Mouse (Mus musculus): ENCODE results near the gene Ttc9.

The Ttc9 gene

DNA sequence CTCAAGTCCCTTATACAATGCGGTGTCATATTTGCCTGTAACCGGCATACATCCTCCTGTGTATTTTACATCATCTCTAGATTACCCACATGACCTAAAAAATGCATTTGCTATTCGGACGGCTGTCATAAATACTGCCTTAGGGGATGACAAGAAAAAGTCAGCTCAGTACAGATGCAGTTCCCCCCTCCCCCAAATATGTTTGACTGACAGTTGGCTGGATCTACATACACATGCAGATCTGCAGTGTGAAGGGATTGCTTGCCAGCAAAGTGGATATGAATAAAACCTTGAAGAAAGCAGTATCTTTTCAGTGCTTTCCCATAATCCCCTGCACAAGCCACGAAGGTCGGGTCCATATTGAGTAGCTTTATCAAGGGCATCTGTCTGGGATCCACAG, 15.8 kb downstream of the Ttc9 start:
- in situ Hi-C loops (cut with MboI; ENCODE audit: low pct_unique_long_range_greater_than_20kb in 1 of 2, low sequenced_read_pairs in 2 of 2, unreplicated experiment in 1 of 2) = no loop called here

DNA sequence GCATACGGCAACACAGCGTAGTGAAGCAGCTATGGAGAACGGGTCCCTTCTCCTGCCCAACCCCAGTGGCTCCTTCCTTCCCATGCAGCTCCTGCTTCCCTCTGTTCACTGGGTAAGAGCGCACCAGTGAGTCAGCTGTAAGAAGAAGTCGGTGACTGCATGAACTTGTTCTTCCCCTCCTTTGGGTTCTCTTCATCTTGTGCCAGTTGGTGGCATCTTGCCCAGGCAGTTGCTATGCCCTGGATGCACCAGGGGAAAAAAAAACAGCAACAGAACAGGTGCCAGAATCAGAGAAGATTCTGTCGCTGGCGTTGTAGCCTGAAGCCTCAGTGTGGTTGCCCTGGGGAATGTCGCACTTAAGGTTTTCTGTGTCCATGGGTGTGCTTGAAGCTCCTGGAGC, 22.3 kb downstream of the Ttc9 start:
- in situ Hi-C loops (cut with MboI; ENCODE audit: low pct_unique_long_range_greater_than_20kb in 1 of 2, low sequenced_read_pairs in 2 of 2, unreplicated experiment in 1 of 2) = no loop called here

GRCm38 (mm10) chr12:81657321-81657720, 26.3 kb downstream of the Ttc9 start:
- in situ Hi-C loops (cut with MboI; ENCODE audit: low pct_unique_long_range_greater_than_20kb in 1 of 2, low sequenced_read_pairs in 2 of 2, unreplicated experiment in 1 of 2) = no loop called here

- in situ Hi-C loops (cut with MboI; ENCODE audit: low pct_unique_long_range_greater_than_20kb in 1 of 2, low sequenced_read_pairs in 2 of 2, unreplicated experiment in 1 of 2) = no loop called here
Observed at GRCm38 (mm10) chr12:81658086-81658485, 27.0 kb downstream of the Ttc9 start.

- in situ Hi-C loops (cut with MboI; ENCODE audit: low pct_unique_long_range_greater_than_20kb in 1 of 2, low sequenced_read_pairs in 2 of 2, unreplicated experiment in 1 of 2) = no loop called here
Observed at GRCm38 (mm10) chr12:81662076-81662475, 31.0 kb downstream of the Ttc9 start.

DNA sequence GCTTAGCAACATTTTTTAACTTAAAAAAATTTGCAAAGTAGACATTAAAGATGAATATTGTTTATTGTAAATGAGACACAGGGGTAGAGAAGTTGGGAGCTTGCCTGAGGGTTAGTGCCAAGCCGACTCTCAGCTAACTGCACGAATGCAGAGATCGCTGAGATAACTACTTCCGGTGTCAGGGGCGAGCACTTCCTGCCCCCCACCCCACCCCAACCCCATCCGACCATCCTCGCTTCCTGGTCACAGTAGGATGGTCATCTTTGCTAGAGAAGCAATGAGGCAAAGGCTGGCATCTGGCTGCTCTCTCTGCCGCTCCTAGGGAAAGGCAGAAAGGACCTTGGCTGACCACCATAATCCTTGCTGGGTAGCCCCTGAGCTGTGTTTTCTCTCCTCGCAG, 32.1 kb downstream of the Ttc9 start:
- in situ Hi-C loops (cut with MboI; ENCODE audit: low pct_unique_long_range_greater_than_20kb in 1 of 2, low sequenced_read_pairs in 2 of 2, unreplicated experiment in 1 of 2) = no loop called here

GRCm38 (mm10) chr12:81663906-81664305, 32.9 kb downstream of the Ttc9 start:
- in situ Hi-C loops (cut with MboI; ENCODE audit: low pct_unique_long_range_greater_than_20kb in 1 of 2, low sequenced_read_pairs in 2 of 2, unreplicated experiment in 1 of 2) = no loop called here

DNA sequence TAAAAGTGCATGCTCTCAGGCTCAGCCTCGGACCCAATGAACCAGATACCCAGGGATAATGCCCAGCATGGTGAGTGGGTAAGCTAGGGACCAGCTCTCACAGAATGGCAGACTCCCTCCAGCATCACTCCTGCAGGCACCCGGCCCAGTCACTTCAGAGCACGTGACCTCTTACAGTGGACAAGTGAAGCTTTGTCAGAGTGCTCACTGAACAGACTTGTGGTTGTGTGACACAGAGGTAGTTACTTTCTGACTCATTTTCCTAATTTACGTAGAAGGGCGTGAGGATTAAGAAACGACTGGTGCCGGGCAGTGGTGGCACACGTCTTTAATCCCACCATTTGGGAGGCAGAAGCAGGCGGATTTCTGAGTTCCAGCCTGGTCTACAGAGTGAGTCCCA, 37.4 kb downstream of the Ttc9 start:
- in situ Hi-C loops (cut with MboI; ENCODE audit: low pct_unique_long_range_greater_than_20kb in 1 of 2, low sequenced_read_pairs in 2 of 2, unreplicated experiment in 1 of 2) = no loop called here

GRCm38 (mm10) chr12:81675557-81675956, 44.5 kb downstream of the Ttc9 start:
- in situ Hi-C loops (cut with MboI; ENCODE audit: low pct_unique_long_range_greater_than_20kb in 1 of 2, low sequenced_read_pairs in 2 of 2, unreplicated experiment in 1 of 2) = no loop called here

GRCm38 (mm10) chr12:81679807-81680529, 48.9 kb downstream of the Ttc9 start:
- in situ Hi-C loops (cut with MboI; ENCODE audit: low pct_unique_long_range_greater_than_20kb in 1 of 2, low sequenced_read_pairs in 2 of 2, unreplicated experiment in 1 of 2) = no loop called here

DNA sequence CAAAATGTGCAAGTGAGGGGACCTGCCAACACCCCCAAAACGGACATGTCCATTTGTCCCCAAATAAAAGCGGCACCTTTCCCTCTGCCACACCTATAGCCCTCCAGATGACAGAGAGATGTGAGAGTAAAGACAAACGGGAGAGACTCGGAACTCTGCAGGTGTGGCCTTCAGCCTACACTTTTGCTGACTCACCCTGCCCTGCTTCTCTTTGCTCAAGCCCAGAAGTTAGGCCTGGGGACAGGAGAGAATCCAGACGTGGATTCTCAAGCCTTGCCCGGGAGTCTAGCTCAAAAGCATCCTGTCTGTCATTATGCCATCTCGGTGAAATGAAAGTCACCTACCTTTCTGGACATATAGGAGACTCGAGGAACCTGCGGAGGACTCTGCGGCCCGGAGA, 52.3 kb downstream of the Ttc9 start:
- in situ Hi-C loops (cut with MboI; ENCODE audit: low pct_unique_long_range_greater_than_20kb in 1 of 2, low sequenced_read_pairs in 2 of 2, unreplicated experiment in 1 of 2) = no loop called here

- in situ Hi-C loops (cut with MboI; ENCODE audit: low pct_unique_long_range_greater_than_20kb in 1 of 2, low sequenced_read_pairs in 2 of 2, unreplicated experiment in 1 of 2) = no loop called here
Observed at GRCm38 (mm10) chr12:81684096-81684495, 53.0 kb downstream of the Ttc9 start.

DNA sequence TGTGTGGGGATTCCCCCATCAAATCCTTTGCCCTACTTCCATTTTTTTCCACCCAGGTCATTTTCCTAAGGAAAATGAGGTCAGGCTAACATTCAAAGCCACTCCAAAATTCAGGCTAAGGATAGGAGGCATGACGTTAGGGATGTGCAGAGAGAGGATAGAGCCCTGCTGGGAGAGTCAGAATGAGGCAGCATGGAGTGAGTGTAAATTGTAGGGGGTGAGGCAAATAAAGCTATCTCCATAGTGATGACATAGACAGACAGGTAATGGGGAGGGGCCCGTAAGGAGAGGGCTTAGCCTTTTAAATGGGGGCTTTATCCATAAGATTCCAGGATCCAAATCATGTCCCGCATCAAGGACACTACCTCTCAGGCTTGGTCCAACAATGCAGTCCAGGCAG, 54.9 kb downstream of the Ttc9 start:
- in situ Hi-C loops (cut with MboI; ENCODE audit: low pct_unique_long_range_greater_than_20kb in 1 of 2, low sequenced_read_pairs in 2 of 2, unreplicated experiment in 1 of 2) = no loop called here

- in situ Hi-C loops (cut with MboI; ENCODE audit: low pct_unique_long_range_greater_than_20kb in 1 of 2, low sequenced_read_pairs in 2 of 2, unreplicated experiment in 1 of 2) = no loop called here
Observed at GRCm38 (mm10) chr12:81686406-81687117, 55.5 kb downstream of the Ttc9 start.

DNA sequence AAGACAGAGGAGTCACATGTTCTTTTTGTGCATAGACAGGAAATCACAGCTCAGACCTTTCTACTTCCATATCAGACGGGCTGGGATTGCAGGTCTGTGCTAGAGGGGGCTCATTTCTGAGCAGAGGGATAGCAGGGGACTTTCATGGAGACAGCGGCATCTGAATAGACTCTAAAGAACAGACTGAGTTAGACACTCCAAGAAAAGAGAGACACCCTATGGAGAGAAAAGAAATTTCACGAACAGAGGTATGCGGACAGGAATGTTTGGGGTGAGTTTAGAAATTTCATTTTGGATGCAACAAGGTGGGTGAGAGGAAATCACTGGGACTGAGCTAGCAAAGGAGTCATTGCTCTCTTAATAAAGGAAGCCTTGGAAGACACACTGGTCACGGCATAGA, 56.8 kb downstream of the Ttc9 start:
- in situ Hi-C loops (cut with MboI; ENCODE audit: low pct_unique_long_range_greater_than_20kb in 1 of 2, low sequenced_read_pairs in 2 of 2, unreplicated experiment in 1 of 2) = no loop called here

GRCm38 (mm10) chr12:81688537-81688936, 57.5 kb downstream of the Ttc9 start:
- in situ Hi-C loops (cut with MboI; ENCODE audit: low pct_unique_long_range_greater_than_20kb in 1 of 2, low sequenced_read_pairs in 2 of 2, unreplicated experiment in 1 of 2) = no loop called here

DNA sequence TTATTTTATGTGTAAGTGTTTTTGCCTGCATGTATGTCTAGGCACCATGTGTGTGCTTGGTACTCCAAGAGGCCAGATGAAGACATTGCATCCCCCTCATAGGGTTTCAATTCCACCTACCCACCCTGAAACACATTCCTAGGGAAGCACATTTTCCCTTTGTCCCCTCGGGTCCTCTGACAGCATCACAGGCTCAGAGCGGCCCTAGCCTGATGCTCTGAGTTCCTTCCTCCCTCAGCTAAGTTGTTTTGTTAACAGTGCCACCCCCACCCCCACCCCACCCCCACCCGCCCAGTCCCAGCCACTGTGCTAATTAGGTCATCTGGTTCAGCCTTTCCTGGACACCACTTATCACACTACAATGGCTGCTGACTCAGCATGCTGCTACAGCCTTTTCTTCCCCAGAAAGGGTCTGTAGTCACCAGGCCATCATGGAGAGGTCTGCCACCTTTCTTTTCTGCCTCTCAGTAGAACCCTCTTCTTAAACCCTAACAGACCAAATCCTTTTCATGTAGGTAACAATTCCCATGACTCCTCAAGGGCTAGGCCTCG, 58.5 kb downstream of the Ttc9 start:
- in situ Hi-C loops (cut with MboI; ENCODE audit: low pct_unique_long_range_greater_than_20kb in 1 of 2, low sequenced_read_pairs in 2 of 2, unreplicated experiment in 1 of 2) = no loop called here

DNA sequence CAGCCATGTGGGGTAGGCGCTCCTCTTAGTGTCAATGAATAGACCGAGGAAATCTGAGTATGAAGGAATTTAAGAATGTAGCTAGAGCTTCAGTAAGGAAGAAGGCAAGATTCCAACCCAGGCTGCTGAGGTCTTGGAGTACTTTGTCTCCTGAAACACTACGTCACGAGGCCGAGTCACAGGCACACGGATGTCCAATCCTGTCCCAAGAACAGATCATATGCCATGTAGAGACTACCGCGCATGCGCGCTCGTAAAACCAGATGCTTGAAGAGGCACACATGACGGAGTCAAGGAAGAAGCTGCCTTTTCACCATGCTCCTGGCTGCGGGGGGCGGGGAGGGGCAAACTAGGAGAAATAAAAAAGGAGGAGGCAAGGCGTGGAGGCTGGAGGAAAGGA, 59.1 kb downstream of the Ttc9 start:
- in situ Hi-C loops (cut with MboI; ENCODE audit: low pct_unique_long_range_greater_than_20kb in 1 of 2, low sequenced_read_pairs in 2 of 2, unreplicated experiment in 1 of 2) = no loop called here

GRCm38 (mm10) chr12:81690751-81691150, 59.7 kb downstream of the Ttc9 start:
- in situ Hi-C loops (cut with MboI; ENCODE audit: low pct_unique_long_range_greater_than_20kb in 1 of 2, low sequenced_read_pairs in 2 of 2, unreplicated experiment in 1 of 2) = no loop called here

DNA sequence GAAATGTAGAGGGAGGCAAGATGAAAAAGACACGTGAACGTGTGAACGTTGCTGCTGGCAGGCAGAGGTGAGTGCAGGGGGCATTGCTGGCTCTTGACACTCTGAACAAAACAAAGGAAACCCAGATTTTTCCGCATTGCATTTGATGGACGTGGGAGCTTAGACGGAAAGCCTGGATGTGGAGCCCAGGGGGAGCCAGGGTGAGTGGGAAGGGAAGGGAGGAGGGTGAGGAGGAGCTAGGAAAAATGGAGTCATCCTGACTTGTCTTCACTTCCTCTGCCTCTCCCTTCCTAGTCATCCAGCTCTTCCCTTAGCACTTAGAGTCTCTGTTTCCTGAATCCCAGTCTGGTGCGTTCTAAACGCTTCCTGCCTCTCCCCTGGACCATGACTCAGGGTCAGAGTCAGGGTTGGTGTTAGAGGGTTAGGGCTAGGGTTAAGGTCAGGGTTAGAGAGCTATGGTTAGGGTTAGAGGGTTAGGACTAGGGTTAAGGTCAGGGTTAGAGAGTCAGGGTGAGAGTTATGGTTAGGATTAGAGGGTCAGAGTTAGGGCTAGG, 60.2 kb downstream of the Ttc9 start:
- in situ Hi-C loops (cut with MboI; ENCODE audit: low pct_unique_long_range_greater_than_20kb in 1 of 2, low sequenced_read_pairs in 2 of 2, unreplicated experiment in 1 of 2) = no loop called here
